Mouse (Mus musculus): ENCODE data around the gene Hist1h2ad. TPM values are rescaled to one million over a fixed set of nuclear protein-coding genes. Genes with fewer than 3 reads are reported as not detected.

The Hist1h2ad gene
- polyA plus RNA-seq, 1 experiment from 2014 or later = 0.76 TPM

- no peak for ATAC-seq (replicated peaks; ENCODE audit: low FRiP score, low read depth)
Observed at GRCm38 (mm10) chr13:23551931-23552914, 22.0 kb upstream of the Hist1h2ad start.

GRCm38 (mm10) chr13:23552962-23553361 lies 21.2 kb upstream of the Hist1h2ad start, which contains the start of gene Hist1h1d:
TSS of gene Hist1h1d (plus strand) at chr13:23553262.
- no peak for TF ChIP-seq CTCF (IDR thresholded peaks at IDR 0.05; ENCODE audit: low read depth)
- H3K36me3 ChIP-seq (ENCODE audit: insufficient read depth, low read length) = no peaks in the 10 kb centered on the region
- no peak for DNase-seq (ENCODE audit: low spot score)
- peak within 1 kb of the TSS; percentile 58; the same call in 1 of the 2 replicates for H3K9ac ChIP-seq (ENCODE audit: low read depth, low read length)
- no peaks in the 10 kb centered on the region for H3K4me1 ChIP-seq (replicated peaks; ENCODE audit: insufficient read depth, low read length)
- H3K9me3 ChIP-seq (replicated peaks; ENCODE audit: low read length) = no peaks in the 10 kb centered on the region
- no peaks in the 10 kb centered on the region for H3K27me3 ChIP-seq (ENCODE audit: insufficient read depth, low read length)
- H3K27ac ChIP-seq = peak within 1 kb of the TSS; percentile 98
- H3K4me3 ChIP-seq (replicated peaks; ENCODE audit: low read depth, low read length) = no peak within 1 kb of the TSS
- ATAC-seq (replicated peaks; ENCODE audit: low FRiP score, low read depth) = no peak
- H3K4me2 ChIP-seq (ENCODE audit: low read length) = peak within 1 kb of the TSS; percentile 62; the same call in 1 of the 2 replicates

More at GRCm38 (mm10) chr13:23551931-23552914, 22.0 kb upstream of the Hist1h2ad start:
- H3K36me3 ChIP-seq (ENCODE audit: insufficient read depth, low read length) = no peaks in the 10 kb centered on the region
- no peak for TF ChIP-seq CTCF (IDR thresholded peaks at IDR 0.05; ENCODE audit: low read depth)
- DNase-seq (ENCODE audit: low spot score) = no peak
- 47% methylated on average over 8 of the region's 8 CpGs for WGBS
- peak overlapping the region; percentile 62 for H3K4me2 ChIP-seq (ENCODE audit: low read length)
- H3K4me1 ChIP-seq (replicated peaks; ENCODE audit: insufficient read depth, low read length) = no peaks in the 10 kb centered on the region
- H3K27me3 ChIP-seq (ENCODE audit: insufficient read depth, low read length) = no peaks in the 10 kb centered on the region
- peak overlapping the region; percentile 58; the same call in 1 of the 2 replicates for H3K9ac ChIP-seq (ENCODE audit: low read depth, low read length)
- no peaks in the 10 kb centered on the region for H3K9me3 ChIP-seq (replicated peaks; ENCODE audit: low read length)
- H3K27ac ChIP-seq = peak overlapping the region; percentile 90
- H3K4me3 ChIP-seq (replicated peaks; ENCODE audit: low read depth, low read length) = peak overlapping the region; percentile 38; the same call in 1 of the 2 replicates

GRCm38 (mm10) chr13:23554393-23554792 lies 19.8 kb upstream of the Hist1h2ad start:
- no peak for DNase-seq (ENCODE audit: low spot score)
- H3K27me3 ChIP-seq (ENCODE audit: insufficient read depth, low read length) = no peaks in the 10 kb centered on the region
- H3K36me3 ChIP-seq (ENCODE audit: insufficient read depth, low read length) = no peaks in the 10 kb centered on the region
- H3K4me3 ChIP-seq (replicated peaks; ENCODE audit: low read depth, low read length) = peak overlapping the region; percentile 44
- peak overlapping the region; percentile 88 for H3K9ac ChIP-seq (ENCODE audit: low read depth, low read length)
- peak overlapping the region; percentile 95 for H3K4me2 ChIP-seq (ENCODE audit: low read length)
- peak overlapping the region; percentile 98 for H3K27ac ChIP-seq
- WGBS = 19% methylated on average over 9 of the region's 9 CpGs
- no peak for ATAC-seq (replicated peaks; ENCODE audit: low FRiP score, low read depth)
- TF ChIP-seq CTCF (IDR thresholded peaks at IDR 0.05; ENCODE audit: low read depth) = no peak
- no peaks in the 10 kb centered on the region for H3K4me1 ChIP-seq (replicated peaks; ENCODE audit: insufficient read depth, low read length)
- H3K9me3 ChIP-seq (replicated peaks; ENCODE audit: low read length) = no peaks in the 10 kb centered on the region

GRCm38 (mm10) chr13:23554925-23555838 lies 19.0 kb upstream of the Hist1h2ad start:
- no peak for TF ChIP-seq CTCF (IDR thresholded peaks at IDR 0.05; ENCODE audit: low read depth)
- no peaks in the 10 kb centered on the region for H3K9me3 ChIP-seq (replicated peaks; ENCODE audit: low read length)
- no peaks in the 10 kb centered on the region for H3K36me3 ChIP-seq (ENCODE audit: insufficient read depth, low read length)
- H3K27ac ChIP-seq = peak overlapping the region; percentile 98
- peak overlapping the region; percentile 95 for H3K4me2 ChIP-seq (ENCODE audit: low read length)
- H3K9ac ChIP-seq (ENCODE audit: low read depth, low read length) = peak overlapping the region; percentile 88
- under 1% methylated on average over 54 of the region's 54 CpGs for WGBS
- DNase-seq (ENCODE audit: low spot score) (peak; percentile 94), ATAC-seq (replicated peaks; ENCODE audit: low FRiP score, low read depth) (peak; percentile 86)
- H3K27me3 ChIP-seq (ENCODE audit: insufficient read depth, low read length) = no peaks in the 10 kb centered on the region
- H3K4me1 ChIP-seq (replicated peaks; ENCODE audit: insufficient read depth, low read length) = no peaks in the 10 kb centered on the region
- H3K4me3 ChIP-seq (replicated peaks; ENCODE audit: low read depth, low read length) = peak overlapping the region; percentile 44

- H3K27me3 ChIP-seq (ENCODE audit: insufficient read depth, low read length) = no peaks in the 10 kb centered on the region
- H3K9ac ChIP-seq (ENCODE audit: low read depth, low read length) = peak overlapping the region; percentile 88
- peak overlapping the region; percentile 98 for H3K27ac ChIP-seq
- no peak for TF ChIP-seq CTCF (IDR thresholded peaks at IDR 0.05; ENCODE audit: low read depth)
- no peaks in the 10 kb centered on the region for H3K4me1 ChIP-seq (replicated peaks; ENCODE audit: insufficient read depth, low read length)
- peak overlapping the region; percentile 44 for H3K4me3 ChIP-seq (replicated peaks; ENCODE audit: low read depth, low read length)
- H3K36me3 ChIP-seq (ENCODE audit: insufficient read depth, low read length) = no peaks in the 10 kb centered on the region
- WGBS = under 1% methylated on average over 18 of the region's 18 CpGs
- DNase-seq (ENCODE audit: low spot score) (peak; percentile 99), ATAC-seq (replicated peaks; ENCODE audit: low FRiP score, low read depth) (peak; percentile 71)
- H3K9me3 ChIP-seq (replicated peaks; ENCODE audit: low read length) = no peaks in the 10 kb centered on the region
- H3K4me2 ChIP-seq (ENCODE audit: low read length) = peak overlapping the region; percentile 95
Observed at GRCm38 (mm10) chr13:23555839-23556416, 18.3 kb upstream of the Hist1h2ad start.
